Mouse (Mus musculus) lung, adult 2 months (tissue): ENCODE data around the gene Dock8. TPM values are rescaled to one million over a fixed set of nuclear protein-coding genes. Genes with fewer than 3 reads are reported as not detected.

Experiments
- DNase-seq: peaks from one replicate; pipeline ENCODE4 v3.0.0; 2022
- H3K4me1 ChIP-seq: fragments of 200-500 bp; 2 replicates; pipeline ENCODE4 v1.6.1; 2011; ENCODE audit warnings: low read length; ENCODE audit not compliant: control insufficient read depth, insufficient read depth
- H3K4me3 ChIP-seq: fragments of 200-500 bp; replicated peaks from 2 replicates; pipeline ENCODE3; 2011; ENCODE audit warnings: low read depth, mild to moderate bottlenecking, control low read depth, low read length; ENCODE audit errors: extremely low read depth
- CTCF ChIP-seq: fragments of 200-500 bp; IDR thresholded peaks from 2 replicates; pipeline ENCODE4 v1.5.1; 2011; ENCODE audit warnings: mild to moderate bottlenecking, low read length, control low read depth; ENCODE audit not compliant: insufficient read depth
- POLR2A ChIP-seq: fragments of 200-500 bp; IDR thresholded peaks from 2 replicates; pipeline ENCODE4 v1.6.1; 2011; ENCODE audit warnings: low read depth, mild to moderate bottlenecking, control low read depth, low read length, borderline replicate concordance; ENCODE audit errors: extremely low read depth
- WGBS: fragments of 180-500 bp; shearing (Covaris S2); methylation state at CpG from one replicate; pipeline ENCODE4 v1.1.7; 2018; 5-methylcytosine and 5-hydroxymethylcytosine counted together
- polyA plus RNA-seq: library from polyadenylated mRNA; depleted of rRNA; stranded (reverse); fragments of >200 nt; gene quantifications from 2 replicates; pipeline ENCODE4 v1.2.3, GENCODE M21; 2012

The Dock8 gene
- polyA plus RNA-seq, 1 experiment, result 25.1 TPM

DNA sequence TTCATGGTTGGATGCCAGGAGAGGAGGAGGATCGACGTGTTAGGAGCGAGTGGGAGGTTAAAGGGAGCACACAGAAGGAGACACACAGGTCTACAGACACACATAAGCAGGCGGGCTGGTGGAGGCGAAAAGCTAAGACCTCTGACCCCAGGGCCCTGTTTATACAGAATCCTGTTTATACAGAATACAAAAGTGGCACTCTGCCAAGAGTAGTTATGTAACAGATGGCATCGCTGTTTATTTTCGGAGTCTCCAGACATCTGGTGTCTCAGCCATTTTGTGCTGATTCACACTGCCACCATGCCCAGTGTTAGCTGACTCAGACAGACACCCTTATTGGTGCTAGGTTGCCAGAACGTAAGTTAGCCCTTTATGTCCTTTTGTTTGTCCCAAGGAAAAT lies 18.0 kb upstream of the Dock8 start:
- 40% methylated on average over 8 of the region's 8 CpGs for WGBS
- H3K4me1 ChIP-seq, result no peaks in the 10 kb centered on the region
- DNase-seq, result no peak
- TF ChIP-seq POLR2A (no peak), CTCF (no peak)
- H3K4me3 ChIP-seq, result no peak overlapping the region

DNA sequence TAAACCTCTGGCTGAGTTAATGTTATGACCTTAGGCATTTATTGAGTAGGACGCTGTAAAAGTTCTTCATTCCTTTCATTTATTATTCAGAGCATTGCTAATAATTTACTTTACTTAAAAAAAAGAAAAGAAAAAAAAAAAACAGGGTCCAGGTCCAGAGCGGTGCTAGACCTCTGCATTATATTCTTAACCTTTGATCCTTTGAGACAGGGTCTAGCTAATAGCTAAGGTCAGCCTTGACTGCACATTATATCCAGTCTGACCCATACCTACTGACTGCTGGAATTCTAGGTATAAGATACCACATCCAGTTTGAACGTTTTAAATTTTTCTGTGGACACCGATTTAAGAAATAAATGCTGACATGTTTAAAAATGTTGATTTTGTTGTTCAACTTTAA lies 16.3 kb upstream of the Dock8 start:
- 86% methylated on average over 4 of the region's 4 CpGs for WGBS
- H3K4me3 ChIP-seq, result no peak overlapping the region
- no peak for DNase-seq
- no peaks in the 10 kb centered on the region for H3K4me1 ChIP-seq
- TF ChIP-seq POLR2A, result no peak
- no peak for TF ChIP-seq CTCF

DNA sequence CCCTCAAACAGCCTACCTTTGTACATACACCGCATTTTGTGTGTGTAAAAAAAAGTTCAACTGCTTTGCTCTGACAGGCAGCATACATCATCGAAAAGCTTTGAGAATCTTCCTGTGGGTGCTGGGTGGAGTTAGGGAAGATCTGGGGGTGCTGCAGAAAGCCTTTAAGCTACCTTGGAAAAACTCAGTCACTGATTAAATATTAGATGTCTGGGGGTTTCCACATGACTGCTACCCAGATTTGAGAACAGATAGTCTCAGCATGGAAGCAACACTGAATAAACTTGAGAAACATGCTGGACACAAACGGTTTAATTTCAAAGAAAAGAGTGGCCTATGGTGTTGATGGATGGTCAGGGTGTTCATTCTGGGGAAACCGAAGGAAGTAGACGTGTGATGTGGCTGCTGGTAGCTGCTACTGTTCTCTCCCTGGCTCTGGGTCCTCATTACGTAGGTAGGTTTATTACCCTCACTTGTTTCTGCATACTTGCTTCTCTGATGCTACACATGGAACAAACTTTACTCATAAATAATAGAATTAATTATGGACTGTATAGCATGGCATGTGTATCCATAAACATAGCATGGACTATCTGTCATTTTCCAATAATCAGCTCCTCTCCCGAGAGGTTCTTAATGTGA lies 15.4 kb upstream of the Dock8 start:
- no peaks in the 10 kb centered on the region for H3K4me1 ChIP-seq
- no peak for DNase-seq
- 69% methylated on average over 7 of the region's 7 CpGs for WGBS
- no peak overlapping the region for H3K4me3 ChIP-seq
- TF ChIP-seq POLR2A, result no peak
- no peak for TF ChIP-seq CTCF

DNA sequence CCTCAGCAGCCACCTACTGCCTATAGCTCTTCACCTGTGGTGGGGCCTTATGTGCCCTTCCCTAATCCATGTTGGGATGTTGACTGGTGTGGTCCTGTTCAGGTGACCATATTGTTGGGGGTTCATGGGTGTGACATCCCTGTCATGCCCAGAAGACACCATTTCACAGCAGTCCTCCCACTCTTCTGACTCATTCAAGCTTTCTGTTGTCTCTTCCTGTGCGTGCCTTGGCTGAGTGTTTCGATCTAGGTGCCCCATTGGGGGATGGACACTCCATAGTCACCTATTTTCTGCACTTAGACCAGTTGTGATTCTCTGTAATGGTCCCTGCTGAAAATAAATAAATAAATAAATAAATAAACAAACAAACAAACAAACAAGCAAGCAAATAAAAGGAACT lies 14.3 kb upstream of the Dock8 start:
- 93% methylated on average over 2 of the region's 2 CpGs for WGBS
- no peak for DNase-seq
- TF ChIP-seq CTCF (no peak), POLR2A (no peak)
- H3K4me3 ChIP-seq, result no peak overlapping the region
- H3K4me1 ChIP-seq, result no peaks in the 10 kb centered on the region

DNA sequence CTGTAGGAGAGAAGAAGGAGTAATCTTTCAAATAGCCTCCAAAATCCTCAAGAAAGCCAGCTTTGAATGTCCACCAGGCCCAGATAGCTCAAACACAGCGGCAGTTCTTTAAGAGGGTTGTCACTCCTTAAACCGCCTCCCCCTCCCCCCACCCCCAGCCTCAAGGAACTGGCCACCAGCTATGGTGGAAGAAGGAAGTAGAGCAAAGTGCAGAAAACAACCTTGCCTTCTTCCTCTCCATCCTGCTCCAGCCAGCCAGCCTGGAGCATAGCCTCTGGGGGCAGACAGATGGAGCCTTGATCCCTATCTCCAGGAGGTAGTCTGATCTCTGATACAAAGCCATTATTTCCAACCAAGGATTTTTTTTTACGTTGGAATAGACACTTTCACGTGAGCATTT lies 12.0 kb upstream of the Dock8 start:
- H3K4me3 ChIP-seq, result no peak overlapping the region
- DNase-seq, result no peak
- WGBS, result 51% methylated on average over 4 of the region's 4 CpGs
- TF ChIP-seq POLR2A (no peak), CTCF (no peak)
- H3K4me1 ChIP-seq, result peaks cover 2% of the 10 kb centered on the region; the same call in 1 of the 2 replicates

DNA sequence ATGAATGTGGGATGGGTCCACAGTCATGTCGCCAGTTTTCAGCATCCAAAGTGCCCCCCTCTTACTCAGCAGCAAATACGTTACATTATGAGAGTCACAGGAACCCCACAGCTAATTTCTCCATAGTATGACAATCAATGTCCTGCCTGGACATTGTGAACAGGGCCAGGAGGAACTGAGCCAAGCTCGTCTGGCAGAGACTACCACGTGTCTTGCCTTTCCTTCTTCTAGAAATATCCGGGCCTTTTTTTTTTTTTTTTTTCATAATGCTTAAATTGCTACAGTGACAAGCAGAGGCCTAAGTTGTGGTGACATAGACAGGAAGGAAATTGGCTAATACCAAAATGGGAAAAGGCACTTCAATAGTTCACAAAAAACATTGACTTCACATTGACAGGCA lies 10.5 kb upstream of the Dock8 start:
- no peak for DNase-seq
- WGBS, result 34% methylated on average over 5 of the region's 5 CpGs
- TF ChIP-seq POLR2A (no peak), CTCF (no peak)

DNA sequence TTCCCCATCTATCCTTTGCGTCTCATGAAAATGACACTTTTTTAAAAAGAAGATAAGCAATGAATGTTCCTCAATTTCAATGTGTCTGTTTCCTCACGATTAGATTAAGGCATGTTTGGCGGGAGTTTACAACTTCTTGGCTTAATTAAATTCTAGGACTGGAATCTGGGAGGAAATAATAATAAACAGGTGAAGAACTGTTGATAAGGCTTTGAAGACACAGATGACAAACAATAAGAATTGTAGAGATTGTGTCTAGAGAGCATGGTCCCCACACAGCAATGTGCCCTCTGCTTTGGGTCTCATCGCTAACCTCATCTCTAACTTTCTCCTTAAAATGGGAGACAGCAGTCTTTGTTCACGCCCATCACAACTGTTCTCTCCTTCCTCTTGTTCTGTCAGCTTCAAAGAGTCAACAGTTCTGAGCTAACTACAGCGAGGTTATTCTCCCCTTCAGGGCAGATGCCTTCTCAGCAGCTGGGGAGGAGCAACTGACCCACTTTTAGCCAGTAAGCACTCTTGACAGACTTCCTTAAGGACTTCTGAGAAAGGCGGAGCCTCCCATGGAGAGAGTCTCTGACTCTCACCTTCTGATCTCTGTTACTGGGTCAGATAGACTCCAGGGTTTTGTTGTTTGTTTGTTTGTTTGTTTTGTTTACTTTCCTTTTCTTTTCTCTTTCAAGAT lies 9.1 kb upstream of the Dock8 start:
- peaks cover 5% of the 10 kb centered on the region for H3K4me1 ChIP-seq
- H3K4me3 ChIP-seq, result no peak overlapping the region
- no peak for TF ChIP-seq CTCF
- TF ChIP-seq POLR2A, result no peak
- WGBS, result 54% methylated on average over 7 of the region's 7 CpGs
- no peak for DNase-seq

More for the DNA sequence above, 10.5 kb upstream of the Dock8 start:
- peaks cover 2% of the 10 kb centered on the region; the same call in 1 of the 2 replicates for H3K4me1 ChIP-seq
- H3K4me3 ChIP-seq, result no peak overlapping the region

DNA sequence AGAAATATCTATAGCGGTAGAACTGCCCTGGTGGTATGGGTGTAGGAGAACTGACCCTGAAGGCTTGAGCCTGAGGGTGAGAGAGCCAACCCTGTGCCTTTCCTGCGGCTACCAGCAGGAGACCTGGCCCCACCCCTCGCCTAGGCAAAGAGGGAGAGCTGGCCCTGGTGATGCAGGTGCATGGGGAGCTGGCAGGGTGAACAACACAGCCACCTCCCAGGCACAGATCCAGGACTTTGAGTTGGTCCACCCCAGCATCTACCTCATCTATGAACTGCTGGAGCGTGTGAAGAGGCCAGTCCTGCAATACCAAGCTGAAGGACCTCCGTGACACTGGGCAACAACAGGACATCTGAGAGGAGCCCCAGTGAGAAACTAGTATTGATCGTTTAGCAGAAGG lies 5.8 kb upstream of the Dock8 start:
- no peak for DNase-seq
- Histone ChIP-seq H3K4me3 (no peak overlapping the region), H3K4me1 (peaks cover 5% of the 10 kb centered on the region)
- TF ChIP-seq POLR2A, result no peak
- TF ChIP-seq CTCF, result no peak
- 81% methylated on average over 6 of the region's 6 CpGs for WGBS

DNA sequence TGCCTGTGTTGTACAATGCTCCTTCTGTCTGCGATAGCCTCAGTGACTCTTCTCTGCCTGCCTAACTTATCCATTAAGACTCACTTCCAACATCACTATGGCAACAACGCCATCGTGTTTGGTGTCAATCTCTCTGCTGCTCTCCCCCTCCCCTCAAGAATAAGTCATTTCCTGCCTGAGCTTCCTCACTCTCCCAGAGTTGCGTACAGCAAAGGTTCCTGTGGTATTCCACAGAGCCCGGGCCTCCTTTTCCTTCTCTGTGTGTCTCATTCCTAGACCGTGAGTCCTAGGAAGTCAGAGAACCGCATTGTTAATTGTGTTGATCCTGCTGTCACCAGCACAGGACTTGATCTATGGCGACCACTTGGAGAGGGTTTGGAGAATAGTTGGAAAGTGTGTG lies 4.4 kb upstream of the Dock8 start:
- no peak for TF ChIP-seq POLR2A
- TF ChIP-seq CTCF, result no peak
- 15% methylated on average over 8 of the region's 8 CpGs for WGBS
- DNase-seq, result no peak
- Histone ChIP-seq H3K4me1 (peaks cover 5% of the 10 kb centered on the region), H3K4me3 (no peak overlapping the region)
